Mouse (Mus musculus) neural tube, embryonic 13.5 days (tissue): ENCODE data around the gene 2610001J05Rik. TPM values are rescaled to one million over a fixed set of nuclear protein-coding genes. Genes with fewer than 3 reads are reported as not detected.

ENCODE experiments used
- polyA plus RNA-seq: library from polyadenylated mRNA; unstranded; fragments of >200 nt; fragmentation: Nextera tagmentation; extraction: Ambion mirVana; gene quantifications from 2 replicates; pipeline ENCODE4 v1.2.1, GENCODE M21; 2015

2610001J05Rik gene
- polyA plus RNA-seq, 1 experiment from 2014 or later, result 93.9 TPM

Other genes with a start within 250 kb of the 2610001J05Rik start
- gene Bmt2, start 193.6 kb downstream of the 2610001J05Rik start, polyA plus RNA-seq, result 21.7 and 24.1 TPM in 2 replicates
- 78.5 and 82.4 TPM in 2 replicates for gene Gpr85, start 31.6 kb downstream of the 2610001J05Rik start, polyA plus RNA-seq